Mouse (Mus musculus) myocyte (in vitro differentiated cells): ENCODE results near the gene Plekhj1.

ENCODE experiments used
- CEBPB ChIP-seq: IDR thresholded peaks from 2 replicates; pipeline ENCODE4 v1.6.1; 2011; ENCODE audit warnings: mild to moderate bottlenecking, moderate library complexity; ENCODE audit not compliant: poor library complexity, insufficient read depth, severe bottlenecking
- MAX ChIP-seq: IDR thresholded peaks from one replicate; pipeline ENCODE4 v1.6.1; 2011; ENCODE audit warnings: low read depth, mild to moderate bottlenecking, control low read depth
- MYOD1 ChIP-seq, 3 experiments: IDR thresholded peaks; one replicate each; pipeline ENCODE4 v1.6.1; 2011; ENCODE audit warnings: control low read depth in 2 of 3, low read depth in 2 of 3, mild to moderate bottlenecking in 2 of 3, moderate library complexity in 1 of 3; ENCODE audit not compliant: insufficient read length in 2 of 3, control insufficient read depth in 1 of 3
- POLR2A ChIP-seq: IDR thresholded peaks from one replicate; pipeline ENCODE4 v1.6.1; 2011; ENCODE audit warnings: low read depth, mild to moderate bottlenecking, control low read depth, moderate library complexity; ENCODE audit not compliant: insufficient read length
- POLR2AphosphoS2 ChIP-seq: IDR thresholded peaks from one replicate; pipeline ENCODE4 v1.6.1; 2011; ENCODE audit warnings: low read depth, control low read depth; ENCODE audit not compliant: insufficient read length
- REST ChIP-seq: IDR thresholded peaks from one replicate; pipeline ENCODE4 v1.6.1; 2011; ENCODE audit warnings: mild to moderate bottlenecking, control low read depth, moderate library complexity; ENCODE audit not compliant: insufficient read depth, insufficient read length
- SRF ChIP-seq: IDR thresholded peaks from one replicate; pipeline ENCODE4 v1.6.1; 2011; ENCODE audit warnings: low read depth; ENCODE audit not compliant: control insufficient read depth, insufficient read length
- TCF3 ChIP-seq: IDR thresholded peaks from one replicate; pipeline ENCODE4 v1.6.1; 2011; ENCODE audit warnings: low read depth, control low read depth; ENCODE audit not compliant: insufficient read length
- USF1 ChIP-seq: IDR thresholded peaks from one replicate; pipeline ENCODE4 v1.6.1; 2011; ENCODE audit warnings: low read depth, mild to moderate bottlenecking, control low read depth, moderate library complexity

GRCm38 (mm10) chr10:80805322-80805721 is 6.9 kb upstream of the Plekhj1 start:
- TF ChIP-seq POLR2AphosphoS2: no peak
- TF ChIP-seq SRF: no peak
- no peak for TF ChIP-seq MAX
- no peak for TF ChIP-seq REST
- no peak for TF ChIP-seq POLR2A
- no peak for TF ChIP-seq USF1
- no peak for TF ChIP-seq MYOD1 (IDR thresholded peaks at IDR 0.05; ENCODE audit: control insufficient read depth in 1 of 3, insufficient read length in 2 of 3, low read depth in 2 of 3)
- TF ChIP-seq CEBPB: no peak
- no peak for TF ChIP-seq TCF3
